Mouse (Mus musculus) cerebellum, adult 8-10 months (tissue): Measurements from ENCODE around the gene Vmn2r49.
"Not testable (repeated sequence)": the region's sequence is repeated elsewhere in the genome, so short reads cannot be mapped to it uniquely, and the experiment has no call there.

Experiments
- DNase-seq: peaks from one replicate; pipeline ENCODE4 v3.0.0; 2022

Vmn2r49 gene

DNA sequence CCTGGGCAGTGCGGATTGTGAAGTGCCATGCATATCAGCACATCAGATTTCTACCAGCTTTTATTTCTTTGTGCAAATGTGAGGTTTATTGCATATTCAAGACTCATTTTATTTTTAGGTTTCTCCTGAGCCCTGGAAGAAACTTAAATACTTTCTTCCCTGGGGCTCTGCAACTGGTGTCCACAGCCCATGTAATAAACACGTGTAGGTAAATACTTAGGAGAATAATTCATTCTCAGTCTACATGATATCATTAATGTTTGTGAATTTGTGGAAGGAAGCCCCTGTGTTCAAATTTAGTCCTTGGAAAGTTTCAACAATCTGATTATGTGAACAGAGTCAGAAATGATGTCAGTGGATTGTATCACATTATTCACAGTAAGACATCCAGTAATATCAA is at the start of gene Vmn2r49:
TSS of gene Vmn2r49 (minus strand) at position 101 of the 400 bp plus-strand sequence.
- DNase-seq = not testable (repeated sequence)

DNA sequence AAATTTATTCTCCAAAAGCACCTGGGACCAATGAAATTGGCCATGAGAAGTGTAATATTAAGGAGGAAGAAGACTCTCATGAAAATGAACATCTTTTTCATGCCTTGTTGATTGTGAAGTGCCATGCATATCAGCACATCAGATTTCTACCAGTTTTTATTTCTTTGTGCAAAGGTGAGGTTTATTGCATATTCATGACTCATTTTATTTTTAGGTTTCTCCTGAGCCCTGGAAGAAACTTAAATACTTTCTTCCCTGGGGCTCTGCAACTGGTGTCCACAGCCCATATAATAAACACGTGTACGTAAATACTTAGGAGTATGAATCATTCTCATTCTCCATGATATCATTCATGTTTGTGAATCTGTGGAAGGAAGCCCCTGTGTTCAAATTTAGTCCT is 38.6 kb downstream of the Vmn2r49 start, which contains the start of gene Vmn2r48:
TSS of gene Vmn2r48 (minus strand) at position 101 of the 400 bp plus-strand sequence.
- DNase-seq = not testable (repeated sequence)
